Mouse (Mus musculus) B cell, adult (primary cell): ENCODE measurements around the gene Helq. TPM values are rescaled to one million over a fixed set of nuclear protein-coding genes. Genes with fewer than 3 reads are reported as not detected.

Source experiments
- total RNA-seq: library from RNA; stranded (reverse); gene quantifications from 4 replicates; pipeline ENCODE4 v1.2.4, GENCODE M21; 2023; ENCODE audit not compliant: inconsistent age

The Helq gene
- 26.0 to 30.7 TPM (median 27.8 TPM) in 4 replicates for total RNA-seq

GRCm38 (mm10) chr5:100798165-100798860, at the start of gene Helq, which contains the start of gene Mrps18c:
Helq (minus strand) TSS chr5:100798598.
Mrps18c (plus strand) TSS chr5:100798627.

DNA sequence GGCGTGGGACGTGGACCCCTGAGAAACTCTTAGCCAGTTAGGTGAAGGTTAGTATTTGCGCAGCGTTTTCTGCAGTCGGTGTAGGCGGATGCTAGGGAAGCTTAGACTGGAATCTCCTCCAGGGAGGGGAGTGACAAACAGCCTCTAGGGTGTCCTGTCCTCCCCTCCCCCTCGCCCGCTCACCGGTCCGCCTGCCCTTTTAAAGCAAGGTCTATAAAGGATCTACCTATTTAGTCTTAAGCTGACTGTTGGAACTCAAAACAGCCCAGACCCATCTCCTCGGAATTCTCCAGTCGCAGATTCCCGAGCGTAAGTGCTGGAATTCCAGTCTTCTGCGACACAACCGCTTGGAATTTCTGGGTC, 47.1 kb upstream of the Helq start, which contains the start of gene Gpat3:
Gene Gpat3, plus strand, starts transcription at position 229 of the 363 bp plus-strand sequence.

DNA sequence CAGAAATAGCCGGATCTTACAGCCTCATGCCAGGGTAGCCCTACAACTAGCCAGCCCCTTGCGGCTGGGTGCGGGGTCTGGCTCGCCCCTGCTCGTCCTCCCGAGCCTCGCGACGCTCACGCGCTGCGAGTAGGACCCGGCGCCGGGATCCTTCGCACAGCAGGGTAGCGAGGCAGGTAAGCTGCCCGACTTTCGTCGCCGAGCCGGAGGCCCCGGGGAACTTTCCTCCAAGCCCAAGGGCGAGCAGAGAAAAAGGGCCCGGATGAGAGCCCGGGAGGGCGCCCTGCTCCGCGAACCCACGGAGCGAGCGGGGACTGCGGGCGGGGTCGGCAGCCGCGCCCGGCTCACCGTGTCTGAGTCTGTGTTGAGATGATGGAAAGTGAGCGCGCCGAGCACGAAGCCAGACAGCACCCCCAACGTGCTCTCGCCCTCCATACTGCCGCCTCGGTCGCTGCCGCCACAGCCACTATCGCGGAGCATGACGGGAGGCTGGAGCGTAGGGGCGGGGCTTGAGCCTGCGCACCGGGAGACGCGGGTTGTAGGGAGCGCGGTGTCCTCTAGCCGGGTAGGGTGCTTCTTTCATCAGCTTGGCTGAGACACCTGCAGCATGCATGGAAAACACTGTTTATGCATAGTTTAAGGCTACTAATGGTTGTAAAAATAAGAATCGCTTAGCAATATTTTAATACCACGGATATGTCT, 22.2 kb upstream of the Helq start, which contains the start of gene Abraxas1:
Gene Abraxas1, minus strand, starts transcription at position 483 of the 702 bp plus-strand sequence.

DNA sequence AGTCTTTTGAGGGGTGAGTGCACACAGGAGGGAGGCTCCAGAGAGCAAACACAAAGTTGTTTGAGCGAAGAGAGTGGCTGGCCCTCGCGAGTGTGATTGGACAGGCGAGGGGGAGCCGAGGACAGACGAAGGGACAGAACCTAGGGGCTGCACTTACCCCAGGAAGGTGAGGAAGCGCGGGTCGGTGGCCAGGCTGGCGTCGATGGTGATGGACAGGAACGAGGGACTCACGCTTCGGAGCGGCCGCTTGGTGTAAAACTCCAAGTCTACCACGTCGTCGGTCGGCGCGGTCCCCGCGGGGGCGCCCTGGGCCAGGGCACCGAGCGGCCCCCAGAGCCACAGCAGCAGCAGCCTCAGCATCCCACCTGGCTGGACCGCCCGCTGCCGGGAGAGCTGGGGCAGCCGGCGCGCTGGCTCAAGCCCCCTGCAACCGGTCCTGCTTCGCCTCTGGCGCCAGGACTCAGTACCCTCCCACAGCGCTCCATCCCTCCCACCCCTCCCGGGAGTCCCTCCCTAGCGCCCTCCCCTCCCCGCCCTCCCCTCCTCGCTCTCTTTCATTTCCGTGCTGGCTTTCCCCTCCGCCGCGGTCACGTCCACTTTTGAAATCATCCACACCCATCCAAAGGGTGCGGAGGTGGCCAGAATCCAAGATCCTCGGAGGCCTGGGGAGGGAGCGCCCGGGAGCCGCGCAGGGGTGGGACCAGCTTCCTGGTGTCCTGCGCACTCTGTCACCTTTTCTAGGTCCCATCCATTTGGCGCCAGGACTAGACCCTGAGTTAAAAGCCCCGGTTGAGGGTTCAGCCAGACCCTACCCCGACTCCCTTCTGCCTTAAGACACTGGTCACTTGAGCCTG, 78.9 kb downstream of the Helq start, which contains the start of gene Hpse:
Gene Hpse, minus strand, starts transcription at position 482 of the 854 bp plus-strand sequence.

Other genes with a start within 250 kb of the Helq start
- 436 to 464 TPM (median 452 TPM) in 4 replicates for gene Plac8, start 226.4 kb downstream of the Helq start, total RNA-seq
- 49.1 to 52.3 TPM (median 51.5 TPM) in 4 replicates for gene Coq2, start 123.5 kb downstream of the Helq start, total RNA-seq
- 14.0 to 18.6 TPM (median 15.0 TPM) in 4 replicates for gene Hpse, start 78.9 kb downstream of the Helq start, total RNA-seq
- 57.0 to 67.4 TPM (median 63.4 TPM) in 4 replicates for gene Mrps18c, start within 50 bp of the Helq start, total RNA-seq
- gene Abraxas1, start 22.4 kb upstream of the Helq start, total RNA-seq, result 13.3 to 18.4 TPM (median 17.1 TPM) in 4 replicates
- gene Gpat3, start 47.1 kb upstream of the Helq start, total RNA-seq, result 7.6 to 10.6 TPM (median 9.8 TPM) in 4 replicates